Mouse (Mus musculus) erythroblast, embryonic 14.5 days (primary cell): ENCODE results near the gene Slc16a12.

Experiments
- GATA1 ChIP-seq: IDR thresholded peaks from 2 replicates; pipeline ENCODE4 v1.6.1; 2012; ENCODE audit warnings: low read length, inconsistent platforms, mixed read lengths
- TAL1 ChIP-seq: IDR thresholded peaks from 3 replicates; pipeline ENCODE4 v1.6.1; 2012; ENCODE audit warnings: low read length, inconsistent platforms, mixed read lengths

- TF ChIP-seq GATA1 (no peak), TAL1 (no peak)
These were observed 126.2 kb downstream of the Slc16a12 start for GRCm38 (mm10) chr19:34620871-34621270.
